Mouse (Mus musculus): Measurements from ENCODE around the gene Hist3h2a.

Gene Hist3h2a

DNA sequence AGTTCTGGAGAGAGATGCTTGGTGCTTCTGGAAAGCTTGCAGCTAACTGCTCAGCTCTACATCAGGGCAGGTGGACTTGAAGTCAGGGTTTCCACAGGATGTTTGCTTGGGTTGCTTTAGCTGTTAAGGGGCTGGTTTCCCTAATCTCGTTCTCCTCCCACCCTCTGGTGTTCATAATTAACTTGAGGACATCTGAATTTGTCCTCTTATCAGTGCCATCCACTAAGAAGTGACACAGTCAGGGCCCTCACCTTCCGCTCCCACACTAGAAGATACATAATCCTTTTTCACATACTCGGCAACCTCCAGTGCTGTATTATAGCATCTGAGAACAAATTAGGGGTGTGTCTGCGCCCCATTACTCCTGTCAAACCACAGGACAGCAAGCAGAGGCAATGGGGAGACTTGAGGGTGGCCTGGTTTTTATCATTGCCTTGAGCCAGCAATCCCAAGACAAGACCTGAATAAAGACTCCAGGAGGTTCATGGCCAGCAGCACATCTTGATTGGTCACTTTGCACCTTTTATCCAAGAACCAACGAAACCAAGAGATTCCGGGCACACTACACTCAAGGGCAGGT is 38.7 kb downstream of the Hist3h2a start:
- no peak for DNase-seq (ENCODE audit: low spot score)

DNA sequence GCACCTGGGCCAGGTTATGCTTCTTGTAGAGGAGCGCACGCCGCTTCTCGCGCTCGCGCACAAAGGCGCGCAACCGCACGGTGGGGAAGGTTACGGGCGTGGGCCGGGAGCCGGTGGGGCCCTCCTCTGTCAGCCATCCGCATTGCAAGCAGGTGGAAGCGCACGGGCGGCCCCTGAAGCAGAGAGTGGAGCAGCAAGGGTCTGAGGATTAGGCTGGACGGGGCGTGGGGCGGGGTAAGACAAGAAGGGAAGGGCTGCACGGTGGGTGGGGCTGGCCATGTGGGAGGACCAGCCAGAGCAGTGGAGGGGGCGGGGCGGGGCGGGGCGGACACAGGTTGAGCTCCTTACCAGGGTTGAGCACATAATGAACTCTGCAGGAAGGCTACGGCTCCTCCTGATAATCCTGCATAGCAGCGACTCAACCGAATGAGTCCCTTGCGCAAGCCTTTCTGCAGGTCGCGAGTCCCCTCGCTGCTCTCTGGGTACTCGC is 39.9 kb downstream of the Hist3h2a start:
- DNase-seq (ENCODE audit: low spot score): peak; percentile 49

DNA sequence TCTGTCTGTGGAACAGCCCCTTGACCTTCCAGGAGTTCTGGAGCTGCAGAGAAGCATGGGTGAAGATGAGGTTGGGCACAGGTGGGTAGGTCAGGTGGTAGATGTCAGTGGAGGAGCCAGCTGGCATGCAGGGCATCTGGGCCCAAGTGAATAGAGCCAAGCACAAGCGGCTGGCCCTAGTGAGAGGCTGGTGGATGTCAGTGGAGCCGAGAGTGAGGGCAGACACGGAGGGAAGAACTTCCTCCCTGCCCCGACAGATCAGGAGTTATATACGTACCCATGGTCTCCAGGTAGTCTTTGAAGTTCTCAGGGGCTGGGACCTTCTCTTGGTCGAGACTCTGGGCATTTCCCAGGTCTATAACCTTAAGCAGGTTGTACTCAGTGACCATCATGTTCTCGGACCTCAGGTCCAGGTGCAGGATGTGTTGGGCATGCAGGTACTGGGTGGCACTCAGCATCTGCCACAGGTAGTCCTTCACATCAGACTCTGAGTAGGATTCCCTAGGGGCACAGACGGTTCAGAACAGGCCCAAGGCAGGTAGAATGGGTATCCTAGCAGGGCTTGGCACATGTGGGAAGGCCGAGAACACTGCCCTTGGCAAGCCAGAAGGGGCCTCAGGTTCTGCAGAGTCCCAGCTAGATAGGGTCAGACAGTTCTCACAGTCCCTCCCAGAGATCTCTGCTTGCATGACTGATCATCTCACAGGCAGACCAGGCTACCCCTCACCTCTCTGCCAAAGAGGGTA is 40.7 kb downstream of the Hist3h2a start:
- DNase-seq (ENCODE audit: low spot score): no peak

DNA sequence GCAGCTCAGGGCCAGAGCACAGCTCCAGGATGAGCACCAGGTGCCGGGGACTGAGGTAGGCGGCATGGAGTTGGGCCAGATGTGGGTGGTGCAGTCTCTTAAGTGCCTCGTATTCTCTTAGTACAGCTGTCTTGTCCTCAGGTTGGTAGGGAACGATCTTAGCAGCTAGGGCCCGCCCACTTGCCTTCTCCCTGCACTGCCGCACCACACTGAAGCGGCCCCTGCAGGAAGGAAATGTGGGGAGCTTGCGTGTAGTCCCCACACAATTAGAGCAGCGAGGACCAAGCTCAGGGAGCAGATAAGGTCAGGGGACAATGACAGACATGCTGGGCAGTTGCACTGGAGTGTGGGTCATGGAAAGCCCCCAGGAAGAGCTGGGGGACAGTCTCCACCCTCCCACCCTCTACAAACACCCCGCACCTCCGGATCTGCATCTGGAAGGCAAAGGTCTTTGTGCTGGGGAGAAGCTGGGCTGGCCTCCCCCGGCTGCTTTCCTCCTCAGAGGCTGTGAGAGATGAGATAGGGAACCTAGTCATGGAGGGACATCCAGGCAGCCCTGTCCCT is 41.4 kb downstream of the Hist3h2a start:
- DNase-seq (ENCODE audit: low spot score): no peak

DNA sequence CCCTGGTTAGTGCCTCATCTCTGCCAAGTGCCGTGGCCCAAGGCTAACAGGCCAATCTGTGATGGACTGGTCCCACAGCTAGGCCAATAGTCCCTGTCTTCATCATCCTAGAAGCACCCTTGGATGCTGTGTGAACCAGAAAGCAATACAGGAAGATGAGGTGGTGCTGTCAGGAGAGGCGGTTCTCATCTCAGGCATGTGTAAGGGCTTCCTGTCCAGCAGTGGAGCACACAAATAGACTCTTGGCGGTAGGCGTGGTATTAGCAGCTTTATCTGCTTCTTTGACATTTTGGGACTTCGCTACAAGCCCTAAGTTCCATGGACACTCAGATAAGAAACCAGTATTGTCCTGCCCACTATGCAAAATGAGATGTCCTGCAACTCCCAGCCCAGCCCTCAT is 43.1 kb downstream of the Hist3h2a start:
- DNase-seq (ENCODE audit: low spot score): no peak

DNA sequence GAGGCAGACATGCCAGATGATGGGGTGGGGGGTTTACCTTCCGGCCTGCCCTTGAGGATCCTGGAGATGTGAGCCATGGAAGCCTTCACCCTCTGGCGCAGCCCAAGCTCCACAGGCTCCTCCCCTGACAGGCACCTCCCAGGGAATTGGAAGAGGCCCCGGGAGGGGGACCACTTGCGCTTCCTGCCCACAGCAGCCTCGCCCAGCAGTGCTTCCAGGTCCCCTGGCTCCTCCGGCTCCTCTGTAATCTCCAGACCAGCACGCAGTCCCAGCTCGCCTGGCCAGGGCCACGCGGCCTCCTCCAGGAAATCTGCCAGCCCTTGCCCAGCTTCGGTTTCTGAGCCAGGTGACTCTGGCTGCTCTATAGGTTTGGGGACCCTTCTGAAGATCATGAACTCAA is 44.7 kb downstream of the Hist3h2a start:
- DNase-seq (ENCODE audit: low spot score): no peak

DNA sequence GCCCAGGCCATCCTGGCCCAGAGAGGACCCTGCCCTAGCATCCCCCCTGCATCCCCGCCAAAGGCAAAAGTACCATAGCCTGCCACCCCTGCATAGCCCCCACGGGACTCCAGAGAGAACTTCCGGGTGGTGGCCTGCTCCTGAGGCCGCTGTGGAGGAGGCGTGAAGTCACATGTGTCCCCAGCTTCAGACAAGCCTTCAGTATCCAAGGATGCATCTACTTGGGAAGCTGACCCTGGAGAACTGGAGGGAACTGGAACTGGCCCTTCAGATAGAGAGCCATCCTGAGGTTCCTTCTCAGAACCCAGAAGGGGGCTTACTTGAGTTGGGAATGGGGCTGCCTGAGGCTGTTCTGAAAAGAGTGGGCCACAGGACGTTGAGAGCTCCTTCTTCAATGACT is 45.3 kb downstream of the Hist3h2a start:
- DNase-seq (ENCODE audit: low spot score): no peak

DNA sequence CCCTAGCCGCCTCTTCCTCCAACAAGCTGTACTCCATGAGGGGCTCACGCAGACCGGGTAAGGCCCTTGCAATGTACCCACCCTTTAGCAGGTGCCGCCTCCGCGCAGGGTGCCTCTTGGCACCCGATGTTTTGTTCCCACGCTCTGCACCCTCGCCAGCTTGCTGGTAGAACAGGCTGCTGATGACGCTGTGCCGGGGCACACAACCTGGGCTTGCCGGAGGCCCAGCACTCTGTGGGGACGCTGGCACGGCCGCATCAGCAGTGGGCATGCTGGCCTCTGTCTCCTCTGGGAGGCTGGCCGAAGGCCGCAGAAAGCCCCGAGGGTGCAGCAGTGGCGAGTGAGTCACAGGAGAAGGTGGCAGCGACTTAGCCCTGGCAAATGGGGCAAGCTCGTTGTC is 46.1 kb downstream of the Hist3h2a start:
- DNase-seq (ENCODE audit: low spot score): no peak

DNA sequence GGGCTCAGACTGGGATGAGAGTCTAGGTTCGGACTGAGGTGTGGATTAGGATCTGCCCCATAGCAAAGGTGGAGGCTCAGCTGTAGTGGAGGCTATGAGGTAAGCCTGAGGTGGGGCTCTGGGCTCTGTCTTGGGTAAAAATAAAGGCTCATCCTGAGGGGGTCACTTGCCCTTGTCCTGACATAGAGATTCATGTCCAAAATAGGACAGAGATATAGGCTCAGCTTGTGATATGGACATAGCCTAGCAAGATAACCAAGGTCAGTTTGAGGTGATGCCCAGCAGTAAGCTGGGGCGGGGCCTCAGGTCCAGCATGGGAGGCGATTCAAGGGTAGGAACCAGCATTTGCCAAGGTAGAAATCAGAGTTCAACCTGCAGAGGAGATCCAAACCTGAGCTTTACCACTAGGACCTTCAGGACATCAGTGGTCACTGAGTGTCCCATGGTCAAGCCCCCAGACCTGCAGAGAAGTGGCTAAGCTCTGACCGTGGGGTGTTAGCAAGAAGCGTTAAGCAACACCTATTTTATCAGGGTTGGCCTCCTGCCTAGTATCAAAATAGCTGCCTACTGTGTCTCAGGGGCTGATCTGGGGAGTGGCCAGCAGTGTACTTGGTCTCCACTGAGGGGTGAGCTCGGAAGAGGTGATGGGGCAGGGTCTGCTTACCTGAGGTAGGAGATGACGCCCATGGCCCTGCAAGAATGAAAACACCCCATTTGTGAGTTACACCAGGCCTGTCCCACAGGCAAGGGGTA is 48.0 kb downstream of the Hist3h2a start:
- no peak for DNase-seq (ENCODE audit: low spot score)
